Mouse (Mus musculus): ENCODE data around the gene Sumf1. TPM values are rescaled to one million over a fixed set of nuclear protein-coding genes. Genes with fewer than 3 reads are reported as not detected.
A peak's percentile ranks its signal among the peaks of the same experiment; 100 is the strongest.

Gene Sumf1
- polyA plus RNA-seq, 1 experiment = 16.6 TPM

DNA sequence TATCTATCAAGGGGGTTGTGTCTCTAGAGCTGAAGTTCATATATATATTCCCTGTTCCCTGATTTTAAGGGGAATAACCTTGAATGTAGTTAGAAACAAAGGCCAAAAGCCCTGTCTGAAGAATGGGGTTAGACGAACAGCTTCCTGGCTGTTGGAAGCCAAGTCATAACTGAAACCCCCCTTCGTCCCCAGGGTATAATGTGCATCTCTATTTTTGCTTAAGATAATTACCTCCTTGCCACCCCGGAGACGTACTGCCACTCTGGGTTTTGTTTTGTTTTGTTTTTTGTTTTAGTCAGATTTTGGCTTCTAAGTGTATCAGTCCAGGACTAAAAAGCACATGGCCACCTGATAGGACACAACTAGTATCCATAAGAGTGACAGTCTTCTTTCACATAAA, 31.1 kb downstream of the Sumf1 start:
- H3K27me3 ChIP-seq (replicated peaks) = no peaks in the 10 kb centered on the region
- H3K4me1 ChIP-seq = peaks cover 47% of the 10 kb centered on the region
- TF ChIP-seq GATA1 (IDR thresholded peaks at IDR 0.05; ENCODE audit: borderline replicate concordance, low read length) (no peak), FLI1 (IDR thresholded peaks at IDR 0.05; ENCODE audit: low read length) (no peak)
- no peaks in the 10 kb centered on the region for H3K9me3 ChIP-seq
- H3K4me3 ChIP-seq (replicated peaks) = no peak overlapping the region
- H3K36me3 ChIP-seq (replicated peaks; ENCODE audit: low read length) = peaks cover 27% of the 10 kb centered on the region

DNA sequence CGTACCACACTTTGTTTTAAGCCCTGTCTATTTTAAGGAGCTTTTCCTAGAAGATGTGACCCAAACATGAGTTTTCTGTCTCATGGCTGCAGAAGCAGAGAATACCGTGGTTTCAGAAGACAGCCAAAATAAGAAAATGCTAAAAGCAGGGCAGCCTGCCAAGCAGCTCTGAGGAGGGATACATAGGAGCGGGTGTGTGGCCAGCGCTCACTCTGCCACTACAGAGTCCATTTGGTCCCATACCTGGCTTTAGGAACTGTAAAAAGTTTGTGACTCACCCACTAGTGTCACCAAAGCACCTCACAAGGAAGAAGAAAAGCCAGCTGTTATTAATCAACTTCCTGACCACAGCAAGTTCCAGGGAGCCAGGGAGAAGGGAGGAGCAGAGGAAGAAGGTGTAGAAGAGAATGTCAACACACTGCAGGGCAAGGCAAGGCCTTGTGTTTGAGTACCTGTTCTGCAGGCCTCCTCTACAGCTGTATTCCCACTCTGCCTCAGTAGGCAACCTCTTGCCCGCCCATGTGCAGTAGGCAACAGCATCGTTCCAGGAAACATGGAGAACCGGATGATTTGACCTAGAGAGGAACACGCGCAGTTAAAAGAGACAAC, 32.6 kb downstream of the Sumf1 start:
- TF ChIP-seq GATA1 (IDR thresholded peaks at IDR 0.05; ENCODE audit: borderline replicate concordance, low read length) (no peak), FLI1 (IDR thresholded peaks at IDR 0.05; ENCODE audit: low read length) (no peak)
- peaks cover 27% of the 10 kb centered on the region for H3K36me3 ChIP-seq (replicated peaks; ENCODE audit: low read length)
- H3K4me1 ChIP-seq = peaks cover 48% of the 10 kb centered on the region

DNA sequence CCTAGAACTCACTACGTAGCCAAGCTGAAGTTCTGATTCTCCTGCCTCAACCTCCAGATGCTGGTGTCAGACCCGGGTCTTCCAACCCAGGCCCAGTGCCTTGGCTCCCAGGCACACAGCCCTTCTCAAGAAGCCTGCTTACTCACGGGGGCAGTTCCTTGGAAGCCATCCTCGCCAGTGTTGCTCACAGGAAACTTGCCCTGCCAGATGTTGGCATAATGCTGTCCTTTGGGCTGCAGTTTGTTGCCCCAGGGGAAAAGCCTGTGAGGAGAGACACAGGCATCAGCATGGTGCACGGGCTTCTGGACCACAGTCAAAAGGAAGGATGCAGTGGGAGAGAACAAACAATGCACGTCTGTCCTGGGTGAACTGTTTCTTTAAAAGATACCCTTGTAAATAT, 33.3 kb downstream of the Sumf1 start:
- peaks cover 41% of the 10 kb centered on the region for H3K4me1 ChIP-seq
- no peaks in the 10 kb centered on the region for H3K9me3 ChIP-seq
- TF ChIP-seq FLI1 (IDR thresholded peaks at IDR 0.05; ENCODE audit: low read length) = no peak
- TF ChIP-seq GATA1 (IDR thresholded peaks at IDR 0.05; ENCODE audit: borderline replicate concordance, low read length) = no peak
- no peaks in the 10 kb centered on the region for H3K27me3 ChIP-seq (replicated peaks)
- H3K4me3 ChIP-seq (replicated peaks) = no peak overlapping the region
- peaks cover 28% of the 10 kb centered on the region for H3K36me3 ChIP-seq (replicated peaks; ENCODE audit: low read length)

More for the DNA sequence above, 32.6 kb downstream of the Sumf1 start:
- Histone ChIP-seq H3K27me3 (replicated peaks) (no peaks in the 10 kb centered on the region), H3K9me3 (no peaks in the 10 kb centered on the region), H3K4me3 (replicated peaks) (peak overlapping the region; percentile 78)

DNA sequence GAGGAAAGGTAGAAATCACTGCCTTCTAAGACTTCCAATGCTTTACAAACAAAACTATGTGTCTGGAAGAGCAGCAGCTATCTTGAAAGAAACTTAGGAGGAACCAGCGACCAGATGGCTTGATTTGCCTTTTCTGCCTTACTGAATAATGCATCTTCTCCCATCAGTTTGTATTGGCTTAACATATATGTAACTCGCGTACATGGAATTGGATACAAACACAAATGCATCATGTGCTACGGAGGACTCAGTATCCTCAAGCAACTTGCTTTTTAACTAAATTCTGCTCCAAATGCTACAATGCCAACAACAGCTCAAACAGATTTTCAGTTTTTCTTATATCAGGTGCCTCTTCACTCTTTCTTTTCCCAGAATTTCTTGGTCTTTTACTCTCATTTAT, 36.1 kb downstream of the Sumf1 start:
- TF ChIP-seq GATA1 (IDR thresholded peaks at IDR 0.05; ENCODE audit: borderline replicate concordance, low read length) (no peak), FLI1 (IDR thresholded peaks at IDR 0.05; ENCODE audit: low read length) (no peak)
- Histone ChIP-seq H3K4me3 (replicated peaks) (no peak overlapping the region), H3K9me3 (no peaks in the 10 kb centered on the region), H3K27me3 (replicated peaks) (no peaks in the 10 kb centered on the region), H3K36me3 (replicated peaks; ENCODE audit: low read length) (peaks cover 37% of the 10 kb centered on the region), H3K4me1 (peaks cover 29% of the 10 kb centered on the region)

DNA sequence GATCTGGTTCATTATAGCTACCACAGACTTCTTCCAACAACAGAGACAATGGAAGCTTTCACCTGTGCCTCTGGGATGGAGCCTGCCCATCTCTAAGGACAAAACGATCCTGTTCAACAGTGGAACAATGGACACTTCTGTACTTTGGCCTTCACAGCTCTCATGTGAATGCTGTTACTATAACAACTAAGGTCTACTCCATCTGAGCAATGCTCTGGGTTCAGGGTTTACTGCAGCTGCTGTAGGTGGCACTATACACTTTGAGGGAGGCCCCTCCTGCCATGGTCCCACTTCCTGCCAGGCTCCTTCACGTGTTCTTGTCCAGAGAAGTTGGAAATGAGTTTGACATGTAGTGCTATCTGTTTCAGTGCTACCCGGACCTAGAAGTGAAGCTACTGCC, 36.9 kb downstream of the Sumf1 start:
- Histone ChIP-seq H3K36me3 (replicated peaks; ENCODE audit: low read length) (peaks cover 40% of the 10 kb centered on the region), H3K27me3 (replicated peaks) (no peaks in the 10 kb centered on the region), H3K4me1 (peaks cover 27% of the 10 kb centered on the region), H3K4me3 (replicated peaks) (no peak overlapping the region), H3K9me3 (no peaks in the 10 kb centered on the region)
- TF ChIP-seq GATA1 (IDR thresholded peaks at IDR 0.05; ENCODE audit: borderline replicate concordance, low read length) (no peak), FLI1 (IDR thresholded peaks at IDR 0.05; ENCODE audit: low read length) (no peak)

DNA sequence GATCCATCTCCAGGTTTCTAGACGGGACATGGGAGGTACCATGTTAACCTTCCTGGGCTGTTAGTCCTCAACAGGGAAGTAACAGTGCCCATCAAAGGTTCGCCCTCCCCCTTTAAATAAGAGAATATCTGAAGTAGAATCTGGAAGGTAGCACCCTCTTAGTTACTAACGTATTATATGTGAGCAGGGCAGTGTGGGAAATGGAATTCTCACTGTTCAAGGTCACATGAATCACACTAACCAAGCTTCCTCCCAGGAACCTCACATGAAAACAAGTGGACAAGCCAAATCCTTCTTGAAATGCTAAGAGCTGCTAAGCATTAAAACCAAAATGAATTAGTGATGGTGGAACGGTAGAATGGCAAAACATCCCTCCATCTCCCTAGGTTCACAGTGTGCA, 38.7 kb downstream of the Sumf1 start:
- H3K36me3 ChIP-seq (replicated peaks; ENCODE audit: low read length) = peaks cover 34% of the 10 kb centered on the region
- TF ChIP-seq GATA1 (IDR thresholded peaks at IDR 0.05; ENCODE audit: borderline replicate concordance, low read length) = no peak
- TF ChIP-seq FLI1 (IDR thresholded peaks at IDR 0.05; ENCODE audit: low read length) = no peak

DNA sequence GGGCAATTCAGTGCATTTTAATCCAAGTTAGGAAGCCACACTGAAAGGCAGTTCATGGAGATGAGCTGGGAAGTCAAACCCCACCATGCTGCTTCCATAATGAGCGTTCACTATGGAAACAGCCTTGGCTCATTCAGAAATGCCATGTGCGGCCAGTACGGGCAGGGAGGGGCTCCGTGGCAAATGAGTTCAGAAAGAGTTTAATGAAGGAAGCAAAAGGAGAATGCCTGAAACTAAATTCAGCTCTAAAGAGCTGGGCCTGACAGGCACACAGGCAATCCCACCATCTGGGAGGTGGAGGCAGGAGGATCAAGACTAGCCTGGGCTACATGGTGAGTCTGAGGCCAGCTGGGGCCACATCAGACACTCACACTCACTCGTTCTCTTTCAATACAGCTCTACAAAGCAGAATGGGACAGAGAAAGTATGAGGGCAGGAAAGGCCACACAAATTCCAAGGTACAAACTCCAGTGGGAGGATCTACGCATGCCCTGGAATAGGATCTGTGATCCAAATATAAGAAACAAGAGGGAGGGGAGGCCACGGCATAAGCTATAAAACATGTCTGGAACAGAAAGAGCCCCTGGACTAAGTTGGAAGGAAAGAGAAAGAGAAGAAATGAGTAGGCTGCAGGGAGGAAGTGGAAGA, 39.3 kb downstream of the Sumf1 start:
- H3K4me1 ChIP-seq = peaks cover 11% of the 10 kb centered on the region
- H3K27me3 ChIP-seq (replicated peaks) = no peaks in the 10 kb centered on the region
- no peaks in the 10 kb centered on the region for H3K9me3 ChIP-seq
- TF ChIP-seq FLI1 (IDR thresholded peaks at IDR 0.05; ENCODE audit: low read length) = no peak
- no peak for TF ChIP-seq GATA1 (IDR thresholded peaks at IDR 0.05; ENCODE audit: borderline replicate concordance, low read length)
- no peak overlapping the region for H3K4me3 ChIP-seq (replicated peaks)
- H3K36me3 ChIP-seq (replicated peaks; ENCODE audit: low read length) = peaks cover 28% of the 10 kb centered on the region

More for the DNA sequence above, 38.7 kb downstream of the Sumf1 start:
- no peak overlapping the region for H3K4me3 ChIP-seq (replicated peaks)
- H3K4me1 ChIP-seq = peaks cover 12% of the 10 kb centered on the region
- no peaks in the 10 kb centered on the region for H3K27me3 ChIP-seq (replicated peaks)
- H3K9me3 ChIP-seq = no peaks in the 10 kb centered on the region

DNA sequence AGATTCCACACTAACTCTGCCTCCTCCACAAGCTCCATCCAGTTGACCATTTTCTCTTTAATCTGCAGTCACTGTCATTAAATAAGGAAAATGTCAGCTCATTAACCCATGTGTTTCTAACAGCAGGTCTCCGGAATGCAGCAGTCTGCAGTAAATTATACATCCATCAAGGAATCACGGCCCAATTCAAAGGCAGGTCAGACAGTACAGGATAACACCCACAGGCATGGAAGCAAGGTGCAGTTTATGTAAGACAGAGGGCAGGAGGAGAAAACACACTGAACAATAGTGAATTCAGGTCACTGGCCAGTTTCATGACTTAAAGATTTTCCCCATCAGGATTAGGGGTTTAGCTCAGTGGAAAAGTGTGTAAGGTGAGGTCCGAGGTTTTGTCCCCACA, 40.1 kb downstream of the Sumf1 start:
- no peaks in the 10 kb centered on the region for H3K27me3 ChIP-seq (replicated peaks)
- H3K36me3 ChIP-seq (replicated peaks; ENCODE audit: low read length) = peaks cover 24% of the 10 kb centered on the region
- peaks cover 11% of the 10 kb centered on the region for H3K4me1 ChIP-seq
- H3K9me3 ChIP-seq = no peaks in the 10 kb centered on the region
- no peak overlapping the region for H3K4me3 ChIP-seq (replicated peaks)
- TF ChIP-seq GATA1 (IDR thresholded peaks at IDR 0.05; ENCODE audit: borderline replicate concordance, low read length) = no peak
- no peak for TF ChIP-seq FLI1 (IDR thresholded peaks at IDR 0.05; ENCODE audit: low read length)

DNA sequence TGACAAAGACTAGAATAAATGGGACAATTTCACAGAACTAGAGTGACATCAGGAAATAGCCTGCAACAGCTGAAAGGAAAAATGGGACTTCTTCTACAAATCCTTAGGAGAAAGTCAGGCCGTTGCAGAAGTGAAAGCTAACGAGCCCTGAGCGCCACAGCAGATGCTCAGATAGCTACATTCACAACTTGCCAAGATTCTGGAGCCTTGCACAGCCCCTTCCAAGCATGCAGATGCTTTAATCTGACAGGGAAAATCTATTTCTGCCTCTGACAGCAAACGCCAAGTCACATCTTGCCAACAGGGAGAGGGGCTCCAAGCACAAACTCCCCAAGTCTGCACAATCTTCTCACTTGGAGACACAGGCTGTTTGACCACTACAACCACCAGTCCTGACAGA, 42.6 kb downstream of the Sumf1 start:
- no peak overlapping the region for H3K4me3 ChIP-seq (replicated peaks)
- no peaks in the 10 kb centered on the region for H3K9me3 ChIP-seq
- H3K27me3 ChIP-seq (replicated peaks) = no peaks in the 10 kb centered on the region
- H3K36me3 ChIP-seq (replicated peaks; ENCODE audit: low read length) = peaks cover 23% of the 10 kb centered on the region
- H3K4me1 ChIP-seq = peaks cover 4% of the 10 kb centered on the region
- TF ChIP-seq FLI1 (IDR thresholded peaks at IDR 0.05; ENCODE audit: low read length) = no peak
- TF ChIP-seq GATA1 (IDR thresholded peaks at IDR 0.05; ENCODE audit: borderline replicate concordance, low read length) = no peak

DNA sequence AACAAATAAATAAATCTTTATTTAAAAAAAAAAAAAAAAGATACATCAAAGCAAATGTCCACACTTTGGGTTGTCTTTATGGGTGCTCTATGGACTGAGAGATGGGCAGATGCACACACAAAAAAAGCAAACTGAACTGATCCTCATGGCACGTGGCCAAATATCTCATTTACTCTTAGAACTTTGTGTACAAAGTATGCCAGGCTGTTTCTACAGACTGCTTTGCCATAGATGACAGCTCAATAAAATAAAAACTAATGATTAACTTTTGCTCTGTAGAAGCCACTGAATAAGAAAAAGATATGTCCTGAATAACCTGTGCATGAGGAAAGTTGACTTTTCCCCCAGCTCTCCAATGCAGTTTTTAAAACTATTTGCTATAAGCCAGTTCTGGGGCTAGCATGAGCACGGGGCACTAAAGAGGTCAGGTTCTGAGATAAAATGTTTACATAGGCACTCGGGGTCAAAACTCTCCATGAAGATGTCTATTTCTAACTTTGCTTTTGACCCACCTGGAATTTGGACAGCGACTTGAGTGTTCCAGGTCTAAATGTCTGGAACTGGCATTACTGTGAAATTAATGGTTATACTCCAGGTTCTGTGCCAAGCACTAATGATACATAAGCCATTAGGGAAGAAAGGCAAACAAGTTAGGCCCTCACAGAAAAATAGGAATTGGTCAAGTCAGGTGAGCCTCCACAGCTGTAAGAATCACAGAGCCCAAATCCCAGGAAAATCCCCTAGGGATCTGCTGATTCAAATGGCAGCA, 44.5 kb downstream of the Sumf1 start:
- H3K4me3 ChIP-seq (replicated peaks) = no peak overlapping the region
- H3K27me3 ChIP-seq (replicated peaks) = no peaks in the 10 kb centered on the region
- TF ChIP-seq FLI1 (IDR thresholded peaks at IDR 0.05; ENCODE audit: low read length) = no peak
- TF ChIP-seq GATA1 (IDR thresholded peaks at IDR 0.05; ENCODE audit: borderline replicate concordance, low read length) = no peak
- H3K36me3 ChIP-seq (replicated peaks; ENCODE audit: low read length) = peaks cover 17% of the 10 kb centered on the region
- H3K9me3 ChIP-seq = no peaks in the 10 kb centered on the region
- peaks cover 4% of the 10 kb centered on the region for H3K4me1 ChIP-seq

Data from megakaryocyte, embryonic 14.5 days (primary cell).